In genomic region chr17:48647431-48647830, GRCm38 (mm10) we compare ENCODE assay signal across 8 mouse cellular contexts.
DNase-seq lines count a peak whose midpoint lies in the region; ATAC-seq lines count a peak whose summit lies in the region.

No protein-coding gene starts in this region.

- WGBS in heart, embryonic 15.5 days: 40% methylated on average over 14 of the region's 14 CpGs
- WGBS in intestine, embryonic 15.5 days: 50% methylated on average over 14 of the region's 14 CpGs

- no peak overlapping the region for H3K9ac ChIP-seq in heart, embryonic 15.5 days
- no peak overlapping the region for H3K9ac ChIP-seq in intestine, embryonic 15.5 days

- no peaks in the 10 kb centered on the region for H3K36me3 ChIP-seq in heart, embryonic 15.5 days
- no peaks in the 10 kb centered on the region for H3K36me3 ChIP-seq in intestine, embryonic 15.5 days

- peak overlapping the region; percentile 28 for H3K4me3 ChIP-seq in heart, embryonic 15.5 days
- peak overlapping the region; percentile 13; the same call in 1 of the 2 replicates for H3K4me3 ChIP-seq in intestine, embryonic 15.5 days (replicated peaks)

- no peak for DNase-seq in heart, adult 9 months (ENCODE audit: low spot score in 2 of 2)
- DNase-seq in embryo, embryonic 10.5 days (ENCODE audit: low spot score): peak; percentile 24
- DNase-seq in retina, postnatal 1 day: peak; percentile 40
- no peak for DNase-seq in right cerebral cortex, adult 2 months (ENCODE audit: low spot score in 2 of 2)
- DNase-seq in right cerebral cortex, postnatal 4 days: no peak
- DNase-seq in urinary bladder, adult 18-20 months (ENCODE audit: low spot score in 2 of 2): no peak

- no peaks in the 10 kb centered on the region for H3K4me1 ChIP-seq in heart, embryonic 15.5 days (replicated peaks)
- no peaks in the 10 kb centered on the region for H3K4me1 ChIP-seq in intestine, embryonic 15.5 days (replicated peaks)

- H3K27me3 ChIP-seq in heart, embryonic 15.5 days: no peaks in the 10 kb centered on the region
- no peaks in the 10 kb centered on the region for H3K27me3 ChIP-seq in intestine, embryonic 15.5 days (replicated peaks)

- no peak overlapping the region for H3K27ac ChIP-seq in heart, embryonic 15.5 days
- no peak overlapping the region for H3K27ac ChIP-seq in intestine, embryonic 15.5 days

- ATAC-seq in heart, embryonic 15.5 days (replicated peaks; ENCODE audit: insufficient number of reproducible peaks, insufficient read depth, low FRiP score, low read depth): no peak
- peak; percentile 36; the same call in 1 of the 2 replicates for ATAC-seq in intestine, embryonic 15.5 days

- H3K4me2 ChIP-seq in heart, embryonic 15.5 days: peak overlapping the region; percentile 56
- H3K4me2 ChIP-seq in intestine, embryonic 15.5 days (replicated peaks): peak overlapping the region; percentile 49

- H3K9me3 ChIP-seq in heart, embryonic 15.5 days (replicated peaks): no peaks in the 10 kb centered on the region
- no peaks in the 10 kb centered on the region for H3K9me3 ChIP-seq in intestine, embryonic 15.5 days

Comparison
In these comparisons a context has a peak if more than half of its experiments do, and no peak if none do; other contexts are left out.
1. DNase-seq: peak in embryo, embryonic 10.5 days (single experiment) and retina, postnatal 1 day (single experiment); none in heart, adult 9 months (0 of 2), right cerebral cortex, adult 2 months (0 of 2), right cerebral cortex, postnatal 4 days (single experiment) and urinary bladder, adult 18-20 months (0 of 2).